Mouse (Mus musculus) cerebellum, adult 11 months (tissue): ENCODE measurements around the gene Rgs8.

Experiments used
- DNase-seq: peaks from one replicate; pipeline ENCODE4 v3.0.0; 2022

Rgs8 gene

DNA sequence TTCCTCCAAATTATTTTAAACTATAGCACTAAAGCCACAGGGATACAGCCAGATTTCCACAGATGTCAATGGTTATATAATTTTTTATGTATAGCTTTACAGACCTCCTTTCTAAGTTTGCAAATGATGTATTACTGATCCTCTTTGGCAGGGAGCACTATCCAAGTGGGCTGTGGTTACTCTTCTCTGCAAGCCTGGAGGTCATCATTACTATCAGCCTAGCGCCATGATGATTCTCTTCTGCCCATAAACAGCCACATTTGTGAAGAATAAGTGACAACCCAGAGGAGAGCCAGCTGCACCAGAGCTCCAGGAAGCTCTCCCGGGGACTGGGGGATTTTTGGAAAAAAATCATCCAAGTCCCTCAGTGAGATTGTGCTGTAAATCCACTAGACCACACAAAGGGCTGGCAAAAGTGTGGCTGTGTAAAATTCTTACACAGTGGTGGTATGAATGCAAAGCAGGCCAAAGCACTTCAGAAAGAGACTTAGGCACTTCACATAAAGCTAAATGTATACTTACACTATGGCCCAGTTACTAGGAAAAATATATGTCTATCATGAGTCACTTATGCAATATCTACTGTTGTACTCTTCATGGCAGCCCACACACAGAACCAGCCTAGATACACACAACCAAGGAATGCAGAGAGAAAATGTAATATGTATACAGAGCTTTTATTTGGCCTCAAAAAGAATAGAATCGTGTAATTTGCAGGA is 58.9 kb downstream of the Rgs8 start:
- DNase-seq: no peak

DNA sequence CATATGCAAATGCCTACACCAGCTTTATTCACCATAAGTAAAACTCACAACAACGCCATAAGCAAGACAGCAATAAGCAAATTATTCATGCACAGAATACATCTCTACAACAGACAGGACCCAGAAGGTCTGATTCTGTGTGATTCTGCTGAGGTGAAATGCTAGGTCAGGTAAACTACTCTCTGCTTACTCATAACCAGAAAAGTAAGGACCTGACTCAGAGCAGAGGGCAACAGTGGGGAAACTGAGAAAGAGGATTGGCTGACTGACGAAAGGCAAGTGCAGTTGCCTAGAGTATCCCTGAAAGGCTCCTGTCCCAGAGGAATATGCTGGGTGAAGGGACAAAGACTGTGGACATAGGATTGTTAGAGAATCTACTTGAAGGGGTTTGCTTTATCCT is 59.8 kb downstream of the Rgs8 start:
- DNase-seq: no peak

DNA sequence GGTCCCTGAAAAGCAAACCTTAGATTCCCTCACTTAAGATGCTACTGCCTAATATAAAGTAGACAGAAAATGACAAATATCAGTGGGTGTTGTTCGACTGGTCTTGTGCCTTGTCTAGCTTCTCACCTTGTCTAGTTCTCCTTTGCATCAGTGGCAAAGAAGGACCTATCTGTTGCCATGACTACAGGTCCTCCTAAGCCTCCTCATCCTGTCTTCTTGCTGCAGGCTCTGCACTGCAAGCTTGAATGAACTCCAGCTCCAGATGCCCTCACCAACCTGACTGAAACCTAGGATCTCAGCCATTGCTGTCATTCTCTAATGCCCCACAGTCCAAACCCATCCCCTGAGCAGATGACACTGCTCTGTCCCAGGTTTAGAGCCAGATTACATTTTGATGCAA is 65.2 kb downstream of the Rgs8 start:
- DNase-seq: no peak

DNA sequence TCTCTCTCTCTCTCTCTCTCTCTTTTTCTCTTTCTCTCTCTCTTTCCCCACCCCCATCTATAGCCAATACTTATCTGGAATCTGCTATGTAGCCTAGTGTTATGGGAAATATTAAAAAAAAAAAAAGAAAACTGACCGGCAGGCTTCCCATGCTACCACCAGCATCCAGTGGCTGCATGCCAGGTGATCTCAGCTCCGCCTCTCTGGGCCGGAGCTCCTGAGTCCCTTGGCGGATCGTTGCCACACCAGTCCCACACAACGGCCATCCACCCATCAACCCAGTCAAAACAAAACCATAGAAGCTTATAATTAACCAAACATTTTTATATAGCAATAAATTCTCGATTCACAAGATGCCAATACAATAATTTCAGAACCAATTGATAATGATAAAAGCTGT is 68.1 kb downstream of the Rgs8 start:
- DNase-seq: no peak

DNA sequence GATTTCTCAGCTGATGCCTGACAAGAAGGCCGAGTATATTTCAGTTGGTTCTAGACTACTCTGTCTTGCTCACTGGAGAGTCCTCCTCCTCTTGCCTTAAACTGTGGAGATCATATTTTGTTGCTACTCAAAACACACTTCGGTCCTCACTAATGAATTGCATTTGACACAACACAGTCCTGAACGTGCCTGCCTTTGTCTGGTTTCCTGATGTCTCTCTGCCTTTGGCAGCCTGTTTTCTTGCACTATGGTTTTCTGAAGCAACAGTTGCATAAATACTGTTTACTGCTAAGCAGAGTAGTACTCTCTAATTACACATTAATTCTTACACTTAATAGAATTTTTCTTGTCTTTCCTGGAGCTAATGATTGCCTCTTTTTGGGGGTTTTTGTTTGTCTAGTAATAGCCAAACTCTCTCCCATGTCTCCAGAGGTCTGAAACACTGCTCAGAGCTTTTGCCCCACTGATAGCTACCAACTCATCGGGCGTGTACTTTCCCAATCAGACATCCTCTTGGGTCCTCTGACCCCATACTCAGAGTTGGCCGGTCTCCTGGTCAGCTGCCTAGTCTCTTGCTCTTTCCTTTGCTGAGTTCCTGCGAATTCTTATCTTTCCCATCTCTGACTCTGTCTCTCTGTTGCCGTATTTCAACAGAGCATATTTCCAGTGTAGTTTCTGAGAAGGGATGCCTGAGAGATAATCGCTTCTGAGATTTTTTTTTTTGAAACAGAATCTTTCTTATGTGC is 68.9 kb downstream of the Rgs8 start:
- no peak for DNase-seq

DNA sequence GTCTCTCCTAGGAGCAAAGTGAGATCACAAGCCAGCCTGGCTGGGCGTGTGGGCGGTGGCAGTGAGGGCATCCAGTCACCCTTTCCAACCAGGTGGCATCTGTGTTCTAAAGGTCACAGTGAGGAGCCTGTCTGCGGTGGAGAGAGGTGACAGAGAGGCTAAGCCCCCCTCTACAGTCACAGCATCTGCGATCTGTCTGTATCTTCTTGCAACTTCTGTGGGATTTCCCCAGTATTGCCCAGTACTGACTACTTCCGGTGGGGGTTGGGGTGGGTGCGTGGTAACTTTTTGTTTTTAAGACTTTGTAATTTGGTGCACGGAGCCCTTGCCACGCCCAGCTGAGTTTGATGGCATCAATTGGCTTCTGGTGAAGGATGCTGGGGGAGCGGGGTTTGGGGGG is 70.6 kb downstream of the Rgs8 start:
- DNase-seq: no peak

DNA sequence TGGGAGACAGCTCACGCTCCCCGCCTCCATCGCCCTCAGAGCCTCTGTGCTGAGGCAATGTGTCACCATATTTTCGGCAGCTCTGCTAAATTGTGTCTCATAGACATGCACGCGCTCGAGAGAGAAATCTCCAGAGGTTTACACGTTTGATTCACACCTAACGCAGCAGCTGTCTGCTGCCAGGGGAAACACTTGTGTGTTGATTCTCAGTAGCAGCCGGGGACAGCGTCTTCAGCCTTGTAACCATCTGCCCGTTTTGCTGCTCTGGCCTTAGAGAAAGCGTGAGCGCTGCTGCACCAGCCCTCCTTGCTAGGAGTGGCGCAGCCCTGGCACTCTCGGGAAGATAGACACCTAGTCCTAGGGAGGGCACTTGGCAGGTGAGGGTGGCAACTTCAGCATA is 73.8 kb downstream of the Rgs8 start:
- no peak for DNase-seq

DNA sequence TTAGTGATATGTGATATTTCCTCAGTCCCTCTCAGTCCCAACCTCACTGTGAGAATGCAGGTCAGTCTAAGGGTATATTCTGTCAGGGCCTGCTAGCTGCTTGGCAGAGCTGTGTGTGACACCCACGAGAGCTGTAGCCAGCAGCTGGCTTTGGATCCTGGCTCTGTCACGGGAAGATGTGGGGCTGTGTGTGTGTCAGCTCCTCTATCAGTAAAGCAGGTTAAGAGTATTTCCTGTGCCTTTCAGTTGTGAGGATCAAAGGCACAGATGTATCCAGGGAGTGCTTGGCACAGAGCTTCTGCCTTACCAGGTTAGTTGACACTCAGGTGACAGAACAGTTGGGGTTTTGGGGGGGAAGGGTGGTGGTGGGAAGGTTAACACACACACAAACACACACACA is 77.0 kb downstream of the Rgs8 start:
- no peak for DNase-seq

DNA sequence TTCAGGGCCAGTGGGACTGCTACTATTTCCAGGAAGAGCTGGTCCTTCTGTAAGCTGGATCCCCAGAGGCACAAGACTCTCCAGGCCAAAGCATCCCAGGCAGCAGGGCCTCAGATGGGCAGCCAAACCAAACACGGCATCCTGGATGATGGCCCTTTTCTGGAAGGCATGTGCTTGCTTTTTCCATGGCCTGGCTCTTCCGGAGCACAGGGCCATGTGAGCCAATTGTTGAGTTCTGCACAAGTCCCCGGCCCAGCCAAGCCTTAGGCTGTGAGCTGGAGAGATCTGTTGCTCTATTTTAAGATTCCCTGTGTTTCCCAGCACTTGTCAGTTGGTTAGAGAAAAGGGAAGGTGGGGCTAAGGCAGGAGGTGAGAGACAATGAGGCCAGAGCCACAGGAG is 77.8 kb downstream of the Rgs8 start:
- no peak for DNase-seq

DNA sequence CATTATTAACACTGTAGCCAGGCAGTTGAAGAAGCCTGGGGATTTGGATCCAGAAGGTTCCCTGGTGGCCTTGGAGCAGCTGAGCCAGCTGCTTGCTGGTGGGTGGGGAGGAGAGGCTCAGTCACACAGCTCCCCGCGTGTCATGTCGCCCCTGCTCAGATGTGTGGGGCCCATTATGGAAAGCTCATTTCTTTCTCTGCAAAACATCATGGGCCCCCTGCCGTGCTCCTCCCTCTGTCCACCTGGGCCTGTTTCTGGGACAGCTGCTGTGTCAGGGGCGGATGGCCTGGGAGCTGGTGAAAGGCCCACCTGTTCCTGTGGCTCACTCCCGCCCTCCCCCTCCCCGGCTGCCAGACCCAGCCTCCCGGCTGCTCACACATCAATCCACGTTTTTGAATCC is 80.4 kb downstream of the Rgs8 start:
- no peak for DNase-seq

DNA sequence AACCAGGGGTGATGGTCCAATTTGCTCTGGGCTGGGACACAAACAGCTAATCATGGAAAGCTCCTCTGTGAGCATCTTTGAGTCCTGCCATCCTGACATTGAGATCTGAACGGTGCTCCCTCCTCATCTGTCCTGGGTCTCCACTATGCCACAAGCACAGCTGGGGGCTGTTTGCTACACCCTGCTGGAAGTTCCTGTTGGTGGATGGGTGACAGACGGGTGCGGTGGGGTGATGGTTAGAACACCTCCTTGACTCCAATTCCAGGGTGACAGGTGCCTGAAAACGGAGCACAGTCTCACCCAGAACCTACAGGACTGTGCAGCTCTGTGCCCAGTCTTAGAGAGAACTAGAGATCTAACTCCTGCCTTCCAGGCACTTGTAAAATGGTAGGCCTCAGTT is 82.0 kb downstream of the Rgs8 start:
- DNase-seq: no peak

DNA sequence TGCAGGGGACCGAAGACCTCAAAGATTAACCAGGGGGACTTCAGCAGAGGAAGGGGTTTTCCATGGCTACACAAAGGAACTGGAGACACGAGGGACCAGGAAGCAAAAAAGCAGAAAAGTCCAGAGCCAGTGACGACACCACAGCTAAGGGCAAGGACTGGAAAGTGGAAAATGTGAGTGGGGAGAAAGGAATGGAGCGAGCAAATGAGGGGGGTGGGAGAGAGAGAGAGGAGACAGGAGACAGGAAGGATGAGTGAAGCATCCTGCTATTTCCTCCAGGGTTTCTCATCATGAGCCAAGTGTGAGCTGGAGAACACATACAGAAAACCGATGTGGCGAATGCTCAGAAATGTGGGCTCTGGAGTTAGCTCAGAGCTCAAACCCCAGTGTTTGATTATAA is 83.3 kb downstream of the Rgs8 start:
- no peak for DNase-seq

DNA sequence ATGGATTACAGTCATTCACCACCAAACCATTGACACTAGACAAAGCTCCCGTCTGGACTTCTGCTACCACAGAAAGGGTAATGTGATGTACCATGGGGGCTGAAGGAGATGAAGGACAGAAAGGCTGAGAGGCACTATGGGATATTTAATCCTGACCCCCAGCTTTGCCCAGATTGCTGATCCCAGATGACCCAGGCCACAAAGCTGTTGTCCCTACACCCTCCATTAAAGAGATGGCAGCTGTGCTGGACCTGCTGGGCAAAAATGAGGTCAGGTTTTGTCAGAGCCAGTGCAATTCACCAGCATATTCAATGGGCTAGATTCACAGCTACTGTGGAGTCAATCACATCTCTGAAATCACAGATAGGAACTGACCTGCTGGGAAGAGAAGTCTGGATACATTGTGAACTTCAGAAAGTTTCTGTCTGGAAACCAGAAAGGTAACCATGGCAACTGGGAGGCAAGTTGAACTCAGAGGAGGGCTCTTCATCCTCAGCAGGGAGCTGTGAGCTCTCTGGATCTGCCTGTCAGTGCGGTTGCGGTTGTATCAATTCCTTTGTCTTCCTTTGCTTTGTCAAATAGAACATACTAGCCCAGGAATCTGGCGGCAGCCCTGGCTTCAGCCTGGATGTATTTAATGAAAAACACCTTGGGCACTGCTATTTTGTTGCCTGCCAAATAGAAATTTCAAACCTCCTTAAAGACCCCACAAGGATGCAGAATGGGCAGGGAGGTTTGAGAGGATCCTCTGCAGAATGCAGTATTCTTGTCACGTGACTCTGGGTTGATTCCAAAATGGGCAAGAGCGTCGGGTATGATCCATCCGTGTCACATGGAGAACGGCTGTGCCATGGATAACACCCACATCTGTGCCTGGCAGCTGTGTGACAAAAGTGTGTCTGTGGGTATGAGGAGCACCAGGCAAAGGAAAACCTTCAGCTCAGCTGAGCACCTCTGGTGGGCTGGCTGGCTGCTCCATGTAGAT is 84.6 kb downstream of the Rgs8 start:
- no peak for DNase-seq

DNA sequence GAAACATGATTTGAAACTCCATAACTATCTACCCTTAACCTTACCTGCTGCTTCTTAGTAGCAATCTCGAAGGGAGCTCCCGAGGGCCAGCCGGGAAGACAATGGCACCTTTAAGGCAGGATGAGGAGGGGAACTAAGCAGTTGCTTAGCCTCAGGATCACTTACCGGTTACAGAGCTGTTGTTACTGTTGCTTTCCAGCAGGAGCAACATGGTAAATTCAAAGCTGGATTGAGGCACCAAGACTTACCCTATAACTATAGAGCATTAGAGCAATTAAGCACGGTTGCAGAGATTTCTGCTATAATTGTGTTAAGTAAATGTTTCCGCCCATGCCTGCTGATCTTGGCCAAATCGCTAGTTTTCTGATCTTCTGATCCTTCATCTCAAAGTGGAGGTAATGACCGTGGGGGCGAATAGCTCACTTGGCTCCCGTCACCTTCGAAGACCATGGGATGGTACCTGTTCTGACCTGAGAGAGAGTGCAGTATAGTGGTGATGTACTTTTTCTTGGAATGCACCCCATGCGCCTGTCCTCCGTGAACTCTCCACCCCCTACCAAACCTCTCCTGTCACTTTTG is 86.7 kb downstream of the Rgs8 start:
- no peak for DNase-seq

DNA sequence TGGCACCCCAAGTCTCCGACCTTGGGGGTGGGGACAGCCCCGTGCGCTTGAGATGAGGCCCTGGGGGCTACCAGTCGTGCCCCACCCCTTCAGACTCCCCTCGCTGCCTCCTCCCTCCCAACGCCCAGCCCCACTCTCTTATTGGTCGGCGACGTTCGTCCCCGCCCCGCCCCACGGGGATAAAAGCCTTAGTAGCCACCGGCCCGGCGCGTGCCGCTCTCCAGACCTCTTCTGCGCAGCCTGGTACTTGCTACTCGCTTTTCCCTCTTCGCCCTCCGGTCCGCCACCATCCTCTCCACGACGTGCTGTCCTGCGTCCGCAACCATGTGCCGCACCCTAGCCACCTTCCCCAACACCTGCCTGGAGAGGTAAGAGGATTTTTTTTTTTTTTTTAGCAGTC is 87.3 kb downstream of the Rgs8 start, which contains the start of gene Rgs16:
Gene Rgs16, plus strand, starts transcription at position 205 of the 400 bp plus-strand sequence.
- DNase-seq: peak; percentile 82

DNA sequence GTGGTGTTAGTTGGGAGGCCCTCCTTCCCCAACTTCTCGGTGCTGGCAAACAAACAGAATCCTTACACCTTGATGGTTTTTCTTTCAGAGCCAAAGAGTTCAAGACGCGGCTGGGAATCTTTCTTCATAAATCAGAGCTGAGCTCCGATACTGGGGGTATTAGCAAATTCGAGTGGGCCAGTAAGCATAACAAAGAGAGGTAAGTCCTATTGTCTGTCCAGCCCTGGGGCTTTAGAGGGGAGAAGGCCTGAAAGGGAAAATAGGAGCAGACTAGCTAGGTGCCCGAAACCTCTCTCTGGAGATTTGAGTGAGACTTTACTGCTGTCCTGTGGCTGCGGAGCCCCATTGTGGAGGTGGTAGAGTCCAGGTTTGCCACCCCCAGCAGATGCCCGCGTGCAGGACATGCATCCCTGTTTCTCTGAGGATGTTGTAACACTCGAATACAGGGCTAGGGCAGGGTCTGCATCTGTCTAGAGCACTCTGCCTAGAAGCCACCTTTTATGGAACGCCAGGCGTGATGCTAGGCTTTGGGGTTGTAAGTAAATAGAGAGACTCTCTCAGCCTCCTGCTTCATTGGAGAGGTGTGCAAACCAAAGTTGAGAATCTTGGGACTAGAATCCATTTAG is 88.1 kb downstream of the Rgs8 start:
- no peak for DNase-seq

DNA sequence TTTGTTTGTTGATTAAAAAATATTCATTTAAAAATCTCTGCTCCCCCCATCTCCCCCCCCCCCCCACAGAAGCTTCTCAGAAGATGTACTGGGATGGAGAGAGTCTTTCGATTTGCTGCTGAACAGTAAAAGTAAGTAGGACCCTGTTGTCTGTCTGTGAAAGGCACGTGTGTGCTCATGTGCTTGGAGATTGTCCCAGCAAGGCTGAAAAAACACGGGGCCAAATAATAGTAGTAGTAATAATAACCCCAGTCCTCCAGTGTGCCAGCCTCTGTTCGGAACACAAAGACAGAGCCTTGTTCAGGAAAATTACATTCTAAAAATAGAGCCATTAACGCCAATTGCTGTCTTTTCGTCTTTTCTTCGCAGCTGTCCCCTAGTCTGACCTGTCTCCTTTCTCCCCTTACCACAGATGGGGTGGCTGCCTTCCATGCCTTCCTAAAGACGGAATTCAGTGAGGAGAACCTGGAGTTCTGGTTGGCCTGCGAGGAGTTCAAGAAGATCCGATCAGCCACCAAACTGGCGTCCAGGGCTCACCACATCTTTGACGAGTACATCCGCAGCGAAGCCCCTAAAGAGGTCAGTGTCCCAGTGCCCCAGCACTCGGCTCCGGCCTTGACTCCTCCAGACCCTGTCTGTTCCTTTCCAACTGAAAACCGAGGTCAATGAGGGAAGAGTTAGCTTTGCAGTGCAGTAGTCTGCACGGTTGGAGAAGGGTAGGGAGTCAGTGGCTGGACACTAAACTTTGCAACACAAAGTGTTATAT is 88.9 kb downstream of the Rgs8 start:
- DNase-seq: no peak

DNA sequence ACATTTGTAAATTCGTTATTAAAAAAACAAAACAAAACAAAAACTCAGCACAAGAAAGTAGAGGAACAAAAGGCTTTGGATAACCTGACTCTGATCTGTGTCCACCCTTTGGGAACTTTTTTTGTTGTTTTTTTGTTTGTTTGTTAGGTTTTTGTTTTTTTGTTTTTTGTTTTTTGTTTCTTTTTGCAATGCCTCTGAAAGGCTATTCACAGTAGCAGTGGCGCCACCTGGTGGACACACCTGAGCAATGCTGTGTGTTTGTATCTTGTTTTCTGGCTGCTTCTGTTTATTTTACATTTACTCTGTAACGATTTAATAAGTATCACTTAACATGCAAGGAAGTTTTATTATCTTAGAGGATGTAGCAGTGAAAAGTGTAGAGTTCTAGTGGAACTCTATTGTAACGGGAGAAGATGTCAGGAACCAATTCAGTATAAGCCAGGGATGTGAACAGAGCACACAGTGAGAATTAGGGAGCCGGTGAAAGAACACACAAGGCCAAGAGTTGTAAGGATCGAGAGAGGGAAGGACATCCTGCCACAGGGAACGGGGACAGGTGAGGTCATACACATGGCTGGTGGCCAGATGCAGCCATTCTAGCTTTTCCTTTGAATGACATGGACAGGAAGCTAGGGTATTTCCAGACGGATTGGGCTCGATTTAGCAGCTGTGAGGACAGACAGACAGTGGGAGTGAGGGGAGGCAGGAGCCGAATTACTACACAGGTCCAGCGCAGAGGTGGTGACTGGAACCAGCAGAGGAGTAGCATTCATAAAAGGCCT is 89.7 kb downstream of the Rgs8 start:
- peak; percentile 74 for DNase-seq

DNA sequence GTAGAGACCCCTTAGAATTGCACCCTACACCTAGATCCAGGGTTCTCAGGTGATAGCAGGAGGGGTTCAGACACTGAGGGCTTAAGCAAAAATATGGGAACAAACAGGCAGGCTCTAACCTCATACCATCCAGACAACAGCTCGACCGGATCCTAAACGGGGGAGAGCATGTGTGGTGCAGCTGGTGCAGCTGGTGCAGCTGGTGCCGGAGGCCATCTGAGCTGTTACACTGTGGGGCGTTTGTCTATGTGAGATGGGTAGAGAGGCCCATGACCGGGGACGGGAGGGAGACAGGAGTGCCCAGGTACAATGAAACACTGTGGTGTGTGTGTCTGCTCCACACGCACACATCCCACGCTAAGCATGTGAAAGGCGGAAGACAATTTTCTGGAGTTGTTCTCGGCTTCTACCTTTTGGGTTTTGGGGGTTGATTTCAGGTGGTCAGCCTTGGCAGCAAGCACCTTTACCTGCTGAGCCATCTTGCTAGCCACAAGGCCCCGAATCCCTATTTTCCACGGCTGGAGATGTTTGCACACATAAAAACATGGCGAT is 93.4 kb downstream of the Rgs8 start:
- no peak for DNase-seq

DNA sequence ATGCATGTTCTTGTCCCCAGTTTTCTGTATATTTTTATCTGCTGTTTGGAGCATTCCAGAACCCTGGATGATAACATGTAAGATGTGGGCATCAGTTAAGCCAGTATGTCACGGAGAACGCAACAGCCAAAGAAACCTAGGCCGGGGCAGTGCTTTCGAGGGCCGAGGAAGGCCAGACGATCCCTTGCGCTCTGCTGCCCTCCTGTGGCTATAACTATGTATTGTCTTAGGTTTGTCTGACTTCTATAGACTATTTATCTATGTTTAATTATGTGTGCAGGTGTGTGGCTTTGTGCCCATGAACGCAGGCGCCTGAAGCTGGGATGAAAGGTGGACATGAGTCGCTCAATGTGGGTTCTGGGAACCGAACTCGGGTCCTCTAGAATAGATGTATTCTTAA is 93.9 kb downstream of the Rgs8 start:
- DNase-seq: peak; percentile 68
